In the genomic region with DNA sequence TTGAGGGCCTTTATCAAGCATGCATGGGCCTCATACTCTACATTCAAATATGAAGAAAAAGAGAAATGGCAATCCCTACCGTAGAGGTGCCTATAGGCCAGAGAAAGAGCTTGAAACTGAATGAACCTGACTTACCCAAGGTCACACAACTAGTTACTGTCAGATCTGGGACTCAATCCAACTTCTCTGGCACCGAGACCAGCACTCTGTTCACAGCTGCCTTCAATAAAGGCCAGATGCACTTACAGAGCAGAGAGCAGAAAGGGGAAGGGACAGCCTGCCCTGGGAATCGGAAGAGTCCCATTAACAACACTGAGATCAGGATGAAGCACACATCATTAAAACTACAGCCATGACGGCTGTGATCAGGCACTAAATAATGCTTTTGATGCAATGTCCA, we compare ENCODE assay signal across 15 mouse cellular contexts.
A peak's percentile ranks its signal among the peaks of the same experiment; 100 is the strongest.
DNase-seq lines count a peak whose midpoint lies in the region; ATAC-seq lines count a peak whose summit lies in the region.
"Had no signal": no experiment of that assay in that cellular context is flagged by ENCODE, and none has a peak within 500 bp of the region (broad histone marks: within the 10 kb centered on the region; RNA-seq: fewer than 3 reads in every experiment).

No protein-coding gene starts in this region.

- no peaks in the 10 kb centered on the region for H3K4me1 ChIP-seq in embryonic facial prominence, embryonic 11.5 days (ENCODE audit: control insufficient read depth, insufficient read depth, low read length)
- no peaks in the 10 kb centered on the region for H3K4me1 ChIP-seq in embryonic facial prominence, embryonic 10.5 days
- peaks cover 14% of the 10 kb centered on the region; the same call in 1 of the 2 replicates for H3K4me1 ChIP-seq in embryonic facial prominence, embryonic 14.5 days (ENCODE audit: control insufficient read depth, insufficient read depth, low read length)
- H3K4me1 ChIP-seq: forebrain, embryonic 13.5 days had no signal

- intact Hi-C loops in left cerebral cortex, postnatal 4 days (cut with DNase I): no loop called here

- no peak for ATAC-seq in embryonic facial prominence, embryonic 11.5 days (replicated peaks; ENCODE audit: insufficient number of reproducible peaks, low FRiP score, low TSS enrichment, low read depth)
- peak; percentile 37; the same call in 1 of the 2 replicates for ATAC-seq in embryonic facial prominence, embryonic 14.5 days (ENCODE audit: low read depth)
- ATAC-seq: forebrain, embryonic 13.5 days; hindbrain, embryonic 16.5 days had no signal

- H3K27me3 ChIP-seq in embryonic facial prominence, embryonic 11.5 days (ENCODE audit: control insufficient read depth, insufficient read depth, low read length): no peaks in the 10 kb centered on the region
- H3K27me3 ChIP-seq in embryonic facial prominence, embryonic 10.5 days (replicated peaks; ENCODE audit: low read depth, poor library complexity, severe bottlenecking): no peaks in the 10 kb centered on the region
- no peaks in the 10 kb centered on the region for H3K27me3 ChIP-seq in embryonic facial prominence, embryonic 14.5 days (replicated peaks; ENCODE audit: control insufficient read depth, insufficient read depth, low read length)
- H3K27me3 ChIP-seq: forebrain, embryonic 13.5 days had no signal

- WGBS in embryonic facial prominence, embryonic 11.5 days: 51% methylated on average over 4 of the region's 4 CpGs
- 66% methylated on average over 4 of the region's 4 CpGs for WGBS in embryonic facial prominence, embryonic 10.5 days
- 39% methylated on average over 4 of the region's 4 CpGs for WGBS in embryonic facial prominence, embryonic 14.5 days

- H3K36me3 ChIP-seq in embryonic facial prominence, embryonic 11.5 days (replicated peaks; ENCODE audit: control insufficient read depth, insufficient read depth, low read depth, low read length): no peaks in the 10 kb centered on the region
- H3K36me3 ChIP-seq in embryonic facial prominence, embryonic 10.5 days (replicated peaks): no peaks in the 10 kb centered on the region
- H3K36me3 ChIP-seq in embryonic facial prominence, embryonic 14.5 days (ENCODE audit: control insufficient read depth, insufficient read depth, low read length): no peaks in the 10 kb centered on the region

- no peak overlapping the region for H3K27ac ChIP-seq in embryonic facial prominence, embryonic 11.5 days (replicated peaks; ENCODE audit: low read depth, low read length)
- H3K27ac ChIP-seq in embryonic facial prominence, embryonic 10.5 days (replicated peaks): no peak overlapping the region
- peak overlapping the region; percentile 36 for H3K27ac ChIP-seq in embryonic facial prominence, embryonic 14.5 days (replicated peaks; ENCODE audit: low read depth, low read length)
- H3K27ac ChIP-seq: forebrain, embryonic 13.5 days; macrophage had no signal

- H3K9ac ChIP-seq in embryonic facial prominence, embryonic 11.5 days (replicated peaks; ENCODE audit: low read length): no peak overlapping the region
- no peak overlapping the region for H3K9ac ChIP-seq in embryonic facial prominence, embryonic 14.5 days (ENCODE audit: low read depth, low read length)
- H3K9ac ChIP-seq: forebrain, embryonic 13.5 days had no signal

- H3K4me3 ChIP-seq in embryonic facial prominence, embryonic 11.5 days (ENCODE audit: low read depth, low read length): no peak overlapping the region
- H3K4me3 ChIP-seq in embryonic facial prominence, embryonic 10.5 days: no peak overlapping the region
- no peak overlapping the region for H3K4me3 ChIP-seq in embryonic facial prominence, embryonic 14.5 days (ENCODE audit: low read depth, low read length)
- H3K4me3 ChIP-seq: forebrain, embryonic 13.5 days had no signal

- DNase-seq in embryonic facial prominence, embryonic 11.5 days (ENCODE audit: low spot score): peak; percentile 44
- no peak for DNase-seq in embryonic facial prominence, embryonic 10.5 days (ENCODE audit: low spot score)
- DNase-seq in kidney, postnatal 10 days: peak; percentile 31
- no peak for DNase-seq in kidney, postnatal 25 days
- DNase-seq in 3T3-L1 (ENCODE audit: low read depth, low spot score): peak; percentile 77
- peak; percentile 80 for DNase-seq in embryonic facial prominence, embryonic 14.5 days (ENCODE audit: low spot score)
- DNase-seq in layer of hippocampus, postnatal 36 days: no peak
- DNase-seq in left cerebral cortex, postnatal 4 days: no peak
- DNase-seq: cerebellum, postnatal 10 days; layer of hippocampus, adult 9-11 months; midbrain, embryonic 14.5 days; right cerebral cortex, postnatal 14 days had no signal

- no peaks in the 10 kb centered on the region for H3K9me3 ChIP-seq in embryonic facial prominence, embryonic 11.5 days (replicated peaks; ENCODE audit: control insufficient read depth, low read length)
- no peaks in the 10 kb centered on the region for H3K9me3 ChIP-seq in embryonic facial prominence, embryonic 10.5 days
- no peaks in the 10 kb centered on the region for H3K9me3 ChIP-seq in embryonic facial prominence, embryonic 14.5 days (ENCODE audit: control insufficient read depth, low read length)
- H3K9me3 ChIP-seq: forebrain, embryonic 13.5 days had no signal

- H3K4me2 ChIP-seq in embryonic facial prominence, embryonic 11.5 days (ENCODE audit: low read depth, low read length): no peak overlapping the region
- H3K4me2 ChIP-seq in embryonic facial prominence, embryonic 14.5 days (ENCODE audit: low read depth, low read length): no peak overlapping the region
- H3K4me2 ChIP-seq: forebrain, embryonic 13.5 days had no signal

Comparison
In these comparisons a context has a peak if more than half of its experiments do, and no peak if none do; other contexts are left out.
1. DNase-seq: peak in embryonic facial prominence, embryonic 11.5 days (single experiment), kidney, postnatal 10 days (single experiment), 3T3-L1 (single experiment) and embryonic facial prominence, embryonic 14.5 days (single experiment); none in embryonic facial prominence, embryonic 10.5 days (single experiment), kidney, postnatal 25 days (0 of 2), layer of hippocampus, postnatal 36 days (0 of 2) and left cerebral cortex, postnatal 4 days (single experiment).